Mouse (Mus musculus) kidney, adult 2 months (tissue): ENCODE data around the gene Larp4.

Experiments
- CTCF ChIP-seq: fragments of 200-500 bp; conservative IDR thresholded peaks from 2 replicates; pipeline ENCODE4 v1.5.1; 2011; ENCODE audit warnings: low read depth, mild to moderate bottlenecking, control low read depth, low read length, moderate library complexity, mixed read lengths; ENCODE audit not compliant: insufficient read depth, insufficient read length
- POLR2A ChIP-seq: fragments of 200-500 bp; IDR thresholded peaks from one replicate; pipeline ENCODE4 v1.6.1; 2011; ENCODE audit warnings: low read depth, low read length, control low read depth

- TF ChIP-seq POLR2A = no peak
- no peak for TF ChIP-seq CTCF
Observed at GRCm38 (mm10) chr15:100052726-100053125, 82.9 kb downstream of the Larp4 start.
